Mouse (Mus musculus): Measurements from ENCODE around the gene Prelp. TPM values are rescaled to one million over a fixed set of nuclear protein-coding genes. Genes with fewer than 3 reads are reported as not detected.

The Prelp gene
- polyA plus RNA-seq, 1 experiment: 38.2 TPM

GRCm38 (mm10) chr1:133918088-133918470 lies 3.1 kb downstream of the Prelp start:
- Histone ChIP-seq H3K27ac (ENCODE audit: insufficient read depth, low read depth, low read length) (peak overlapping the region; percentile 81), H3K27me3 (replicated peaks; ENCODE audit: control insufficient read depth, insufficient read depth, low read length) (no peaks in the 10 kb centered on the region), H3K4me3 (ENCODE audit: insufficient read depth, low read depth, low read length) (peak overlapping the region; percentile 20; the same call in 1 of the 2 replicates), H3K36me3 (ENCODE audit: control insufficient read depth, insufficient read depth, low read length) (no peaks in the 10 kb centered on the region), H3K4me1 (ENCODE audit: control insufficient read depth, insufficient read depth, low read length) (peaks cover 11% of the 10 kb centered on the region)
- TF ChIP-seq POLR2A (IDR thresholded peaks at IDR 0.05; ENCODE audit: low read depth, low read length): no peak
- 71% methylated on average over 6 of the region's 6 CpGs for WGBS
- peak; percentile 30 for DNase-seq

GRCm38 (mm10) chr1:133917456-133918087 lies 3.6 kb downstream of the Prelp start:
- TF ChIP-seq CTCF (conservative IDR thresholded peaks at IDR 0.05; ENCODE audit: insufficient read depth, insufficient read length, low read depth, low read length) (no peak), POLR2A (IDR thresholded peaks at IDR 0.05; ENCODE audit: low read depth, low read length) (no peak)
- Histone ChIP-seq H3K4me1 (ENCODE audit: control insufficient read depth, insufficient read depth, low read length) (peaks cover 11% of the 10 kb centered on the region), H3K27me3 (replicated peaks; ENCODE audit: control insufficient read depth, insufficient read depth, low read length) (no peaks in the 10 kb centered on the region), H3K27ac (ENCODE audit: insufficient read depth, low read depth, low read length) (peak overlapping the region; percentile 81), H3K36me3 (ENCODE audit: control insufficient read depth, insufficient read depth, low read length) (no peaks in the 10 kb centered on the region), H3K4me3 (ENCODE audit: insufficient read depth, low read depth, low read length) (peak overlapping the region; percentile 37; the same call in 1 of the 2 replicates)
- 50% methylated on average over 11 of the region's 11 CpGs for WGBS
- peak; percentile 68 for DNase-seq

GRCm38 (mm10) chr1:133915723-133916355 lies 5.4 kb downstream of the Prelp start:
- Histone ChIP-seq H3K4me3 (ENCODE audit: insufficient read depth, low read depth, low read length) (no peak overlapping the region), H3K4me1 (ENCODE audit: control insufficient read depth, insufficient read depth, low read length) (peaks cover 5% of the 10 kb centered on the region), H3K36me3 (ENCODE audit: control insufficient read depth, insufficient read depth, low read length) (no peaks in the 10 kb centered on the region), H3K27ac (ENCODE audit: insufficient read depth, low read depth, low read length) (peak overlapping the region; percentile 63; the same call in 1 of the 2 replicates), H3K27me3 (replicated peaks; ENCODE audit: control insufficient read depth, insufficient read depth, low read length) (no peaks in the 10 kb centered on the region)
- 37% methylated on average over 8 of the region's 8 CpGs for WGBS
- DNase-seq: peak; percentile 93
- no peak for TF ChIP-seq CTCF (conservative IDR thresholded peaks at IDR 0.05; ENCODE audit: insufficient read depth, insufficient read length, low read depth, low read length)
- TF ChIP-seq POLR2A (IDR thresholded peaks at IDR 0.05; ENCODE audit: low read depth, low read length): no peak

GRCm38 (mm10) chr1:133915115-133915514 lies 6.1 kb downstream of the Prelp start:
- Histone ChIP-seq H3K27ac (ENCODE audit: insufficient read depth, low read depth, low read length) (no peak overlapping the region), H3K36me3 (ENCODE audit: control insufficient read depth, insufficient read depth, low read length) (no peaks in the 10 kb centered on the region), H3K4me3 (ENCODE audit: insufficient read depth, low read depth, low read length) (no peak overlapping the region), H3K27me3 (replicated peaks; ENCODE audit: control insufficient read depth, insufficient read depth, low read length) (no peaks in the 10 kb centered on the region), H3K4me1 (ENCODE audit: control insufficient read depth, insufficient read depth, low read length) (peaks cover 5% of the 10 kb centered on the region)
- 82% methylated on average over 13 of the region's 13 CpGs for WGBS
- no peak for TF ChIP-seq CTCF (conservative IDR thresholded peaks at IDR 0.05; ENCODE audit: insufficient read depth, insufficient read length, low read depth, low read length)
- TF ChIP-seq POLR2A (IDR thresholded peaks at IDR 0.05; ENCODE audit: low read depth, low read length): no peak
- DNase-seq: no peak

GRCm38 (mm10) chr1:133913018-133913417 lies 8.2 kb downstream of the Prelp start:
- 73% methylated on average over 6 of the region's 6 CpGs for WGBS
- no peak for DNase-seq
- Histone ChIP-seq H3K4me3 (ENCODE audit: insufficient read depth, low read depth, low read length) (no peak overlapping the region), H3K27ac (ENCODE audit: insufficient read depth, low read depth, low read length) (no peak overlapping the region), H3K4me1 (ENCODE audit: control insufficient read depth, insufficient read depth, low read length) (peaks cover 5% of the 10 kb centered on the region), H3K27me3 (replicated peaks; ENCODE audit: control insufficient read depth, insufficient read depth, low read length) (no peaks in the 10 kb centered on the region), H3K36me3 (ENCODE audit: control insufficient read depth, insufficient read depth, low read length) (no peaks in the 10 kb centered on the region)
- no peak for TF ChIP-seq POLR2A (IDR thresholded peaks at IDR 0.05; ENCODE audit: low read depth, low read length)
- no peak for TF ChIP-seq CTCF (conservative IDR thresholded peaks at IDR 0.05; ENCODE audit: insufficient read depth, insufficient read length, low read depth, low read length)

- Histone ChIP-seq H3K4me1 (ENCODE audit: control insufficient read depth, insufficient read depth, low read length) (peaks cover 3% of the 10 kb centered on the region), H3K36me3 (ENCODE audit: control insufficient read depth, insufficient read depth, low read length) (no peaks in the 10 kb centered on the region), H3K27me3 (replicated peaks; ENCODE audit: control insufficient read depth, insufficient read depth, low read length) (no peaks in the 10 kb centered on the region), H3K4me3 (ENCODE audit: insufficient read depth, low read depth, low read length) (no peak overlapping the region), H3K27ac (ENCODE audit: insufficient read depth, low read depth, low read length) (no peak overlapping the region)
- 27% methylated on average over 4 of the region's 4 CpGs for WGBS
- no peak for TF ChIP-seq POLR2A (IDR thresholded peaks at IDR 0.05; ENCODE audit: low read depth, low read length)
- peak; percentile 95 for TF ChIP-seq CTCF (conservative IDR thresholded peaks at IDR 0.05; ENCODE audit: insufficient read depth, insufficient read length, low read depth, low read length)
- DNase-seq: peak; percentile 60
These were observed 9.8 kb downstream of the Prelp start for GRCm38 (mm10) chr1:133911456-133911855.

GRCm38 (mm10) chr1:133911008-133911407 lies 10.2 kb downstream of the Prelp start:
- Histone ChIP-seq H3K36me3 (ENCODE audit: control insufficient read depth, insufficient read depth, low read length) (no peaks in the 10 kb centered on the region), H3K4me3 (ENCODE audit: insufficient read depth, low read depth, low read length) (no peak overlapping the region), H3K27ac (ENCODE audit: insufficient read depth, low read depth, low read length) (no peak overlapping the region), H3K4me1 (ENCODE audit: control insufficient read depth, insufficient read depth, low read length) (no peaks in the 10 kb centered on the region), H3K27me3 (replicated peaks; ENCODE audit: control insufficient read depth, insufficient read depth, low read length) (no peaks in the 10 kb centered on the region)
- WGBS: 52% methylated on average over 4 of the region's 4 CpGs
- DNase-seq: no peak
- TF ChIP-seq CTCF (conservative IDR thresholded peaks at IDR 0.05; ENCODE audit: insufficient read depth, insufficient read length, low read depth, low read length): no peak
- TF ChIP-seq POLR2A (IDR thresholded peaks at IDR 0.05; ENCODE audit: low read depth, low read length): no peak

All from kidney, adult 2 months (tissue).